Mouse (Mus musculus): Measurements from ENCODE around the gene Isoc2a.

- TF ChIP-seq CTCF (IDR thresholded peaks at IDR 0.05; ENCODE audit: low read depth) (peak; percentile 26), EP300 (IDR thresholded peaks at IDR 0.05; ENCODE audit: low read depth) (no peak)
Observed at GRCm38 (mm10) chr7:4878186-4878585, 1.2 kb downstream of the Isoc2a start.
